In the genomic region with DNA sequence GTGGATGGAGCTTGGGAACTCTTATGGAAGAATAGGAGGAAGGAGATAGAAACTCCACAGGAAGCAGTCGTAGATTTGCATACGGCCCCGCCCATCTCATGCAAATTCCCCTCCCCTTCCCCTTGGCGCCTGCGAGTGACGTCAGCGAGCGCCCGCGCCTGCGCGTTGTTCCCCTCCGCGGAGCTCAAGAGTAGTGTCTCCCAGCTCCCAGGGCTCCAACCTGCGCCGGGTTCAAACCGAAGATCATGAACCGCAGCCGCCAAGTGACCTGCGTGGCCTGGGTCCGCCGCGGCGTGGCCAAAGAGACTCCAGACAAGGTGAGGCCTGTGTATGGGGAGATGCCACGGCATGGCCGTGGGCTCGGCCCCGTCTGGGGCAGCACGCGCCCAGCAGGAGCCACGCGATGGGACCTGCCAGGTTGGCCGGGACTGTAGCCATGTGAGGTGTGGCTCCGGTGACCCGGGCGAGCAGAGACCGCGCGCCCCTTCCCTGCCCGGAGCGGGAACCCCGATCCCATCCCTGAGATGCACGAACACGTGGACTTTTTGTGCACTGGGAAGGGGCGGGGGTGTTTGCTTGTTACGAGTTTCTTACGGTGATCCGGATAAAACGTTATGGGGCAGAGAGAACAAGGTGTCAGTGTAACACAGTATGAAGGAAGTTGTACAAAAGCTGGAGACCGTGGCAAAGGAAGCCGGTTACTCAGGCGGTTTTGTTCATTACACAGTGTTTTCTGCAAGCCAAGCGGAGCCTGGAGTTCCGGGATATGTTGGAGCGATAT, we compare ENCODE assay signal across 8 mouse cellular contexts. TPM values are rescaled to one million over a fixed set of nuclear protein-coding genes. Genes with fewer than 3 reads are reported as not detected.
DNase-seq lines count a peak whose midpoint lies in the region; ATAC-seq and TF ChIP-seq lines count a peak whose summit lies in the region.

No protein-coding gene starts in this region.

- peak overlapping the region; percentile 85 for H3K4me3 ChIP-seq in heart, embryonic 12.5 days
- H3K4me3 ChIP-seq in kidney, postnatal 0 days (replicated peaks; ENCODE audit: low read depth, low read length), result peak overlapping the region; percentile 96
- H3K4me3 ChIP-seq in liver, embryonic 11.5 days (ENCODE audit: low read depth, low read length), result peak overlapping the region; percentile 97
- H3K4me3 ChIP-seq in stomach, embryonic 14.5 days (ENCODE audit: low read depth, low read length), result peak overlapping the region; percentile 76

- peak overlapping the region; percentile 93 for H3K4me2 ChIP-seq in heart, embryonic 12.5 days
- H3K4me2 ChIP-seq in kidney, postnatal 0 days (ENCODE audit: low read length), result peak overlapping the region; percentile 81
- H3K4me2 ChIP-seq in liver, embryonic 11.5 days, result peak overlapping the region; percentile 84
- peak overlapping the region; percentile 46 for H3K4me2 ChIP-seq in stomach, embryonic 14.5 days (replicated peaks; ENCODE audit: low read depth, low read length)

- WGBS in heart, embryonic 12.5 days, result under 1% methylated on average over 55 of the region's 55 CpGs
- under 1% methylated on average over 55 of the region's 55 CpGs for WGBS in kidney, postnatal 0 days
- WGBS in liver, embryonic 11.5 days, result under 1% methylated on average over 45 of the region's 55 CpGs
- under 1% methylated on average over 53 of the region's 55 CpGs for WGBS in stomach, embryonic 14.5 days

- ATAC-seq in erythroid progenitor cell, adult 5-6 weeks (replicated peaks; ENCODE audit: low FRiP score, poor library complexity, severe bottlenecking), result peak; percentile 94
- ATAC-seq in heart, embryonic 12.5 days (ENCODE audit: insufficient number of reproducible peaks, low FRiP score), result peak; percentile 96
- ATAC-seq in kidney, postnatal 0 days (replicated peaks; ENCODE audit: low FRiP score, low read depth), result peak; percentile 92
- peak; percentile 92 for ATAC-seq in liver, embryonic 11.5 days (replicated peaks; ENCODE audit: low FRiP score)
- ATAC-seq in stomach, embryonic 14.5 days (ENCODE audit: insufficient number of reproducible peaks, insufficient read depth, low FRiP score, low read depth), result peak; percentile 93

- TF ChIP-seq CTCF in kidney, postnatal 0 days (IDR thresholded peaks at IDR 0.05; ENCODE audit: low read depth), result no peak

- no peaks in the 10 kb centered on the region for H3K9me3 ChIP-seq in heart, embryonic 12.5 days (replicated peaks)
- H3K9me3 ChIP-seq in kidney, postnatal 0 days (replicated peaks; ENCODE audit: low read length), result no peaks in the 10 kb centered on the region
- H3K9me3 ChIP-seq in liver, embryonic 11.5 days (ENCODE audit: control insufficient read depth, low read length), result no peaks in the 10 kb centered on the region
- H3K9me3 ChIP-seq in stomach, embryonic 14.5 days (ENCODE audit: control insufficient read depth, low read depth, low read length), result no peaks in the 10 kb centered on the region

- peak overlapping the region; percentile 44 for H3K27ac ChIP-seq in heart, embryonic 12.5 days (ENCODE audit: poor library complexity, severe bottlenecking)
- peak overlapping the region; percentile 83 for H3K27ac ChIP-seq in kidney, postnatal 0 days
- H3K27ac ChIP-seq in liver, embryonic 11.5 days (ENCODE audit: low read depth, low read length), result peak overlapping the region; percentile 74
- H3K27ac ChIP-seq in stomach, embryonic 14.5 days (ENCODE audit: low read length), result peak overlapping the region; percentile 10; the same call in 1 of the 2 replicates

- no peaks in the 10 kb centered on the region for H3K27me3 ChIP-seq in heart, embryonic 12.5 days (replicated peaks)
- H3K27me3 ChIP-seq in kidney, postnatal 0 days (ENCODE audit: insufficient read depth, low read length), result no peaks in the 10 kb centered on the region
- H3K27me3 ChIP-seq in liver, embryonic 11.5 days (replicated peaks; ENCODE audit: control insufficient read depth, insufficient read depth, low read length), result no peaks in the 10 kb centered on the region
- no peaks in the 10 kb centered on the region for H3K27me3 ChIP-seq in stomach, embryonic 14.5 days (ENCODE audit: control insufficient read depth, insufficient read depth, low read length)

- peak overlapping the region; percentile 93 for H3K9ac ChIP-seq in heart, embryonic 12.5 days
- peak overlapping the region; percentile 84 for H3K9ac ChIP-seq in kidney, postnatal 0 days (ENCODE audit: low read depth, low read length)
- H3K9ac ChIP-seq in liver, embryonic 11.5 days (ENCODE audit: low read depth, low read length), result peak overlapping the region; percentile 86
- peak overlapping the region; percentile 79 for H3K9ac ChIP-seq in stomach, embryonic 14.5 days (replicated peaks; ENCODE audit: low read depth, low read length)

- DNase-seq in CD4-positive helper T cell, adult 2 months (ENCODE audit: low read depth, low spot score), result peak; percentile 91
- DNase-seq in brain, embryonic 18.5 days (ENCODE audit: low read depth, low spot score), result peak; percentile 79
- DNase-seq in kidney, postnatal 0 days (ENCODE audit: low spot score), result peak; percentile 96
- peak; percentile 94 for DNase-seq in liver, embryonic 11.5 days (ENCODE audit: low spot score)
- DNase-seq in naive thymus-derived CD4-positive, alpha-beta T cell, adult 2 months (ENCODE audit: low read depth), result peak; percentile 91

- H3K36me3 ChIP-seq in heart, embryonic 12.5 days, result peaks cover 30% of the 10 kb centered on the region
- H3K36me3 ChIP-seq in kidney, postnatal 0 days (ENCODE audit: insufficient read depth, low read length), result peaks cover 15% of the 10 kb centered on the region; the same call in 1 of the 2 replicates
- H3K36me3 ChIP-seq in liver, embryonic 11.5 days (ENCODE audit: control insufficient read depth, insufficient read depth, low read length), result peaks cover 18% of the 10 kb centered on the region
- peaks cover 24% of the 10 kb centered on the region for H3K36me3 ChIP-seq in stomach, embryonic 14.5 days (ENCODE audit: control insufficient read depth, insufficient read depth, low read length)

- peaks cover 13% of the 10 kb centered on the region for H3K4me1 ChIP-seq in heart, embryonic 12.5 days (replicated peaks)
- H3K4me1 ChIP-seq in kidney, postnatal 0 days (replicated peaks; ENCODE audit: insufficient read depth, low read length), result no peaks in the 10 kb centered on the region
- H3K4me1 ChIP-seq in liver, embryonic 11.5 days (replicated peaks; ENCODE audit: control insufficient read depth, insufficient read depth, low read length), result peaks cover 8% of the 10 kb centered on the region
- H3K4me1 ChIP-seq in stomach, embryonic 14.5 days (ENCODE audit: control insufficient read depth, insufficient read depth, low read length), result peaks cover 6% of the 10 kb centered on the region; the same call in 1 of the 2 replicates

RNA-seq across cellular contexts. Expression of gene Pwp1, which starts 42.6 kb away (rescaled TPM):
- total RNA-seq in erythroid progenitor cell, adult 5-6 weeks (2015; ENCODE audit: low replicate concordance), result 9.6 and 24.5 TPM in 2 replicates
- 6.1 and 10.4 TPM in 2 replicates for total RNA-seq in erythroid progenitor cell, adult 5-6 weeks (2017; ENCODE audit: low replicate concordance)
- 45.9 and 48.1 TPM in 2 replicates for polyA plus RNA-seq in heart, embryonic 12.5 days (2016; fragmentation: Nextera tagmentation; extraction: Ambion mirVana)
- 55.6 and 59.4 TPM in 2 replicates for polyA plus RNA-seq in kidney, postnatal 0 days (2015; fragmentation: Nextera tagmentation; extraction: Ambion mirVana)
- 87.8 and 99.2 TPM in 2 replicates for polyA plus RNA-seq in liver, embryonic 11.5 days (2014; fragmentation: Nextera tagmentation; extraction: Ambion mirVana)
- polyA plus RNA-seq in stomach, embryonic 14.5 days (2014; fragmentation: Nextera tagmentation; extraction: Ambion mirVana), result 72.2 and 73.6 TPM in 2 replicates

RNA-seq across cellular contexts. Expression of gene Prdm4, which starts 45.1 kb away (rescaled TPM):
- total RNA-seq in erythroid progenitor cell, adult 5-6 weeks (2015; ENCODE audit: low replicate concordance), result 14.8 and 26.0 TPM in 2 replicates
- 22.2 and 37.8 TPM in 2 replicates for total RNA-seq in erythroid progenitor cell, adult 5-6 weeks (2017; ENCODE audit: low replicate concordance)
- polyA plus RNA-seq in heart, embryonic 12.5 days (2016; fragmentation: Nextera tagmentation; extraction: Ambion mirVana), result 17.2 and 18.6 TPM in 2 replicates
- polyA plus RNA-seq in kidney, postnatal 0 days (2015; fragmentation: Nextera tagmentation; extraction: Ambion mirVana), result 10.9 and 11.4 TPM in 2 replicates
- polyA plus RNA-seq in liver, embryonic 11.5 days (2014; fragmentation: Nextera tagmentation; extraction: Ambion mirVana), result 16.4 and 17.9 TPM in 2 replicates
- 22.1 and 23.4 TPM in 2 replicates for polyA plus RNA-seq in stomach, embryonic 14.5 days (2014; fragmentation: Nextera tagmentation; extraction: Ambion mirVana)

RNA-seq across cellular contexts. Expression of gene Ascl4, which starts 55.6 kb away (rescaled TPM):
- total RNA-seq in erythroid progenitor cell, adult 5-6 weeks (2015; ENCODE audit: low replicate concordance), result not detected in 2 replicates
- not detected in 2 replicates for total RNA-seq in erythroid progenitor cell, adult 5-6 weeks (2017; ENCODE audit: low replicate concordance)
- not detected in 2 replicates for polyA plus RNA-seq in heart, embryonic 12.5 days (2016; fragmentation: Nextera tagmentation; extraction: Ambion mirVana)
- 1.6 and 1.7 TPM in 2 replicates for polyA plus RNA-seq in kidney, postnatal 0 days (2015; fragmentation: Nextera tagmentation; extraction: Ambion mirVana)
- polyA plus RNA-seq in liver, embryonic 11.5 days (2014; fragmentation: Nextera tagmentation; extraction: Ambion mirVana), result 0.17 TPM in 1 of 2 replicates, not detected in the other
- 0.24 and 0.48 TPM in 2 replicates for polyA plus RNA-seq in stomach, embryonic 14.5 days (2014; fragmentation: Nextera tagmentation; extraction: Ambion mirVana)

Comparison
In these comparisons a context has a peak if more than half of its experiments do, and no peak if none do; other contexts are left out.
1. Peak in every context shown above with its lines: DNase-seq, ATAC-seq, H3K4me3 ChIP-seq and H3K27ac ChIP-seq.
2. H3K27ac ChIP-seq: peak in every context shown above with its lines; median percentile 83 in kidney, postnatal 0 days; 74 in liver, embryonic 11.5 days; 44 in heart, embryonic 12.5 days; 10 in stomach, embryonic 14.5 days.